Mouse (Mus musculus): ENCODE measurements around the gene Nxn. TPM values are rescaled to one million over a fixed set of nuclear protein-coding genes. Genes with fewer than 3 reads are reported as not detected.

The Nxn gene
- total RNA-seq, 2 experiments from 2014 or later = 42.0 to 49.3 TPM

DNA sequence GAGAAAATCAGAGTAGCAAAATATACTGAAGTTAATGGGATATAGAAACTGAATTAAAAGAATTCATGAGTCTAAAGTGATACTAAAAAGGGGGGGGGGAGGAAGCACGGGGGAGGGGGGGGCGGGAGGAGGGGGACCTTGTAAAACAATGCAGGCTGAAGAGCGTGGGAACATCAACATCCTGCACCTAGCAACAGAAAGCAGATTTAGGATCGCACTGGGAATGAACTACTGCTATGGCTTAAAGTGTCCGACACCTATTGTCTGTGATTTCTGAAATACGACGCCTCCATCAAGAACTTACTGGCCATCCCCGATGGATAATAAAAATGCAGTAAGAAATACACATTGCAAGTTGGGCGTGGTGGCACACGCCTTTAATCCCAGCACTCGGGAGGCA is 95.6 kb downstream of the Nxn start:
- intact Hi-C loops (cut with DNase I) = no loop called here
- H3K4me3 ChIP-seq = no peak overlapping the region
- TF ChIP-seq CTCF (IDR thresholded peaks at IDR 0.05) = no peak
- peak overlapping the region; percentile 72 for H3K27ac ChIP-seq
- DNase-seq = no peak

DNA sequence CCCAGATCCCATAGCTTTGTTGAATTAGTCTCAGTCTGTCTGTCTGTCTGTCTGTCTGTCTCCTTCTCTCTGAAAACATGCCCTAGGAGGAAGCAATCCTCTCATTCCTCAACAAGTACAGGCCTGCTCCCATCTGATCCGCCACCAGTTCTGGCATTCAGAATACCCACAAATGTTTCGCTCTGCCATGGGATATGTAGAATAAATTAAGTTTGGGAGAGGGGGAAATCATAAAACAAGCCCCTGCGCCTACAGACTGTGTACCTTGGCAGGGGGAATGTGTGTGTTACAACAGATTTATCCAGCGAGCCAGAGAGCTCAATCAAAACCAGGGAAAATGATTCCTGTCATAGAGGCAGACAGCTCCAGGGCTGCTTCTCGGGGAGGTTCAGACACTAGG is 98.1 kb downstream of the Nxn start:
- intact Hi-C loops (cut with DNase I) = no loop called here

DNA sequence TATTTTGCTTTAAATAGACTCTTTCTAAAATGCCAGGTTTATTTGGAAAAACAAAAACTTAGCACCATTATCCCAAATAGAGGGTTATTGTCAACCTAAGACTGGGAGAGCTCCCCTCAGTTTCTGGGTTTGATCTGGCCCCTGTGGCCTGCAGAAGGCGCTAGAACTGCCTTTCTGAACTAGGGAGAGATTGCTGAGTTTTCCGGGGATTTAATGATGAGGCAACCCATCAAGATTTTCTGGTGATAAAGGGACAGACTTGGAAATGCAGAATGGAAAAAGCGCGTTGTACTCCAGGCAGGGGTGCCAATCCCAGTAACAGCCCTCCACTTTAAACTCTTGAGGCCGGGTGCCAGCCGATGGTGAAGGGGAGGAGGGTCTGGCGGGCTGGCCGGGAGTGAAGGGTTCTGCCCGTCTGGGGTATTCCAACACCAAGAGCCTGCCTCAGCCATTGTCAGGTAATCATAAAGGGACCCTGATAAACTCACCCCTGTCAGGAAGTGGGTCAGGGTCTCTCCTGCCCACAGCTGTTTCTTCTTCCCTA is 100.4 kb downstream of the Nxn start:
- no peak for DNase-seq
- intact Hi-C loops (cut with DNase I) = no loop called here
- Histone ChIP-seq H3K4me3 (no peak overlapping the region), H3K27ac (peak overlapping the region; percentile 41)
- TF ChIP-seq CTCF (IDR thresholded peaks at IDR 0.05) = peak; percentile 37; the same call in 1 of the 2 replicates

More for the DNA sequence above, 98.1 kb downstream of the Nxn start:
- peak overlapping the region; percentile 72; the same call in 1 of the 2 replicates for H3K27ac ChIP-seq
- TF ChIP-seq CTCF (IDR thresholded peaks at IDR 0.05) = no peak
- DNase-seq = no peak
- no peak overlapping the region for H3K4me3 ChIP-seq

DNA sequence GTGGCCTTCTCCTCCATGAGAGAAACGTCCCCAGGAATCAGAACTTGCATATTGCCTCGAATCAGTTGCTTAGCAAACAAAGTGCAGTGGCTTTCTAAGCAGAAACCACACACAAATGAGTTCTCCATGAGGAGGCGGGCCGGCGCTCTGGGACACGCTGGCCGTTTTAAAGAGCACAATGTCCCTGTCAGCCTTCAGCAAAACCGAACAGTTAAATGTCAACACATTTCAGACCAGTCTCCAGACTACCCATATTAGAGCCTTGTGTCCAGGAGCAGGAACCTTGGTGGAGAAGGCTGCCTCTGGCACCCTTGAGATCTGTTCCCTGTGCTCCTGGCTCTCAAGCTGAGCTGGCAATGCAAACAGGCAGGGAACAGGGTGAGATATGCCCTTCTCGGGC is 101.7 kb downstream of the Nxn start:
- Histone ChIP-seq H3K27ac (peak overlapping the region; percentile 43), H3K4me3 (no peak overlapping the region)
- TF ChIP-seq CTCF (IDR thresholded peaks at IDR 0.05) = no peak
- no peak for DNase-seq
- intact Hi-C loops (cut with DNase I) = no loop called here

DNA sequence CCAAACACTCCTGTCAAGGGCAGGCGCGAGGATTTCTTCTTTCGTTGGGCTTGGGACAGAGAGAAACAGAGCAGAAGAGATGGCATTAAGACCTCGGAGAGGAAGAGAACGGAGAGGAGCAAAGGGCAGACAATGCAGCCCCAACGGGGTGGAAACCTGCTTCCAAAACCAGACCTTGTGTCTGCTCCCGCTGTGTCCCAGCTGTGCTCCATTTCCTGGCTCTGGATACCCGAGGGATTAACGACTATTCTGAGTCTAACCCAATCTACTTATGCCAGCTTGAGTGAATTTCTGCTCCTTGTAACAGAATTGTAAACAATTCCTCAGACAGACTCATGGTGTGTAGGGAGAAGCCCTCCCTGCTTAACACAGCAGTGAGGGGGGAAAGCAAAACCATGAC is 104.1 kb downstream of the Nxn start:
- H3K27ac ChIP-seq = peak overlapping the region; percentile 33
- DNase-seq = no peak
- intact Hi-C loops (cut with DNase I) = no loop called here
- TF ChIP-seq CTCF (IDR thresholded peaks at IDR 0.05) = no peak
- no peak overlapping the region for H3K4me3 ChIP-seq

DNA sequence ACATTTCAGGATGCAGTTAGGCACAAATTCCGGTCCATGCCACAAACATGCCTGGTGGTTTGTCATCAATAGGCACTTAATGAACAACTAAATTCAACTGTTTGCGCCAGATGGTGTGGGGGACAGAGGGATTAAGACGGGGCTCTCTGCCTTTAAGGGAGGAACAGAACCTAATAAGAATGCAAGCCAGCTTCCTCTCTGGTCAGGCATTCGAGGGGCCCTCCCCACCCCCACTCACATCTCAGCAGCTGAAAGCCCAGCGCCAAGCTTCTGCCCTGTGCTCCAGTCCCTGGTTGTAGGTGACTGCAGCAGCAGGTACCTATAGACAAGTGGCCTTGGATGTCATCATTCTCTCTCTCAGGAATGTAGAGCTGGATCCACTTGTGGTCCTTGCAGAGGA is 104.9 kb downstream of the Nxn start:
- intact Hi-C loops (cut with DNase I) = no loop called here
- DNase-seq = no peak
- no peak for TF ChIP-seq CTCF (IDR thresholded peaks at IDR 0.05)
- no peak overlapping the region for H3K4me3 ChIP-seq
- H3K27ac ChIP-seq = peak overlapping the region; percentile 85

DNA sequence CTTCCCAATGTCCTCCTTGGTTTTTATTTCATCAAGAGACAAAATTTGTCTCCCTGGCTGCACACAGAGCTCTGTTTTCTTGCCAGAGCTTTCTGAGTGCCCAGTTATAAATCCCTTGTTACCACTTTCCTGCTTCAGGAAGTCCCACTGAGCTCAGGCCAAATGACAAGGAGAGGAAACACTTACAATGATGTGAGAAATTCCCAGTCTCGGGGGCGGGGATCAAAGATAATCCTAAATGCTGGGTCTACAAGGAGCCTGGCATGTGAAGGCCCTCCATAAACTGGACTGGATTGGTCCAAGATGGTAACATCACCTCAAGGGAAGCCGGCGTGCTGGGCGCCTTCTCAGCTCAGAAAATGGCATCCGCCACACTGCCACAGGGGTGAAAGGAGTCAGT is 106.1 kb downstream of the Nxn start:
- Histone ChIP-seq H3K27ac (peak overlapping the region; percentile 85), H3K4me3 (peak overlapping the region; percentile 62)
- TF ChIP-seq CTCF (IDR thresholded peaks at IDR 0.05) = no peak
- intact Hi-C loops (cut with DNase I) = no loop called here
- peak; percentile 38 for DNase-seq

DNA sequence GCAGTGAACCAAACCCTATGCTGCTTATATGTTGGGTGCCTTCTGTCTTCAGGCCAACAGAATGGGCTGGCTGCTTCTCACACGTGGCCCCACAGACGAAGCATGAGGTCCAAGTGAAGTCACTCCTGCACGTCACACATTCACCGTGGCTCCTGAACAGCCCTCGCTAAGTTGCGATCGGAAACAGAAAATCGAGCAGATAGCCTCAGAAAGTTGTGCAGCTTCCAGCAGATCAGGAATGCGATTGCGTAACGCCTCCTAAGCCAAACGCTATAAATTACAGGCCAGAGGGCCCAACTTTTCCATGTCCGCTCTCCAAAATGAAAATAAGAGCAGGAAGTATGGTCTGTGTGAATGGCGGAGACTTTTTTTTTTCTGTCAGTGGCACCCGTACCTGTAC is 106.5 kb downstream of the Nxn start:
- DNase-seq = peak; percentile 78
- Histone ChIP-seq H3K4me3 (peak overlapping the region; percentile 62), H3K27ac (peak overlapping the region; percentile 85)
- TF ChIP-seq CTCF (IDR thresholded peaks at IDR 0.05) = no peak
- intact Hi-C loops (cut with DNase I) = no loop called here

DNA sequence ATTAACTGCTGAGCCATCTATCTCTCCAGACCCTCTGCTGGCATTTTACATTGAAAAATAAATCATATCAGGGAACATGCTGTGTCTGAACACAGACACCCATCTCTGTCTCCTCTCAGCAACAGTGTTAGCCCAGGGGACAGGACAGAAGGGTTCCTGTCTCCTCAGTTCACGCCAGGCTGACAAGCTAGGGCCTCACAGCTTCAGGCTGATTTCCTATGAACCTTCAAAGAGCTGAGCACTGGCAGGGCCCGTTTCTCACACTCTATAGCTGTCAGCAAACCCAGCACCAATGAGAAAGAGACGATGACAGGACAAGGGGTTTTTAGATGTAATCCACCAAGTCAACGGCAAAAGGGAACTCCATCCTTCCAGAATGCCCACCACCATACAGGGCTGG is 107.0 kb downstream of the Nxn start:
- H3K4me3 ChIP-seq = peak overlapping the region; percentile 62
- DNase-seq = no peak
- no peak for TF ChIP-seq CTCF (IDR thresholded peaks at IDR 0.05)
- H3K27ac ChIP-seq = peak overlapping the region; percentile 85
- intact Hi-C loops (cut with DNase I) = no loop called here

DNA sequence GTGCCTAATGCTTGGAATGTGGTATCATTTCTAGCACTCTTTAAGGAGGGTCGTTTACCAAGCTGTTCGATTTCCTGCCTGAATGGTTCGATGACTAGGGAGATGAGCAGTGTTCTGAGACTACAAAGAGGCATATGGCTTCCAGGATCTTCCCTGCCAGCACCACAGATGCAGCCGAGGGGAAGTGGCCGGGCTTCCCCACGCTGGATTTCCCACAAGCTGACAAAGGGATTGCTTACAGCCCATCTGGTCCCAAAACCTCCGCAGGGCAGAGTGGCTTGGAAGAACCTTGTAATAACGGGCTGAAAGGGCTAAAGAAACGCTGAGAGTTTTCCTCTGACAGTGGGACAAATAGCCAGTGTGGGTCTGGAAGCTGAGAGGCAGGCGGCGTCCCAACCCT is 108.6 kb downstream of the Nxn start:
- DNase-seq = peak; percentile 39
- TF ChIP-seq CTCF (IDR thresholded peaks at IDR 0.05) = no peak
- intact Hi-C loops (cut with DNase I) = no loop called here
- no peak overlapping the region for H3K4me3 ChIP-seq
- H3K27ac ChIP-seq = peak overlapping the region; percentile 44

DNA sequence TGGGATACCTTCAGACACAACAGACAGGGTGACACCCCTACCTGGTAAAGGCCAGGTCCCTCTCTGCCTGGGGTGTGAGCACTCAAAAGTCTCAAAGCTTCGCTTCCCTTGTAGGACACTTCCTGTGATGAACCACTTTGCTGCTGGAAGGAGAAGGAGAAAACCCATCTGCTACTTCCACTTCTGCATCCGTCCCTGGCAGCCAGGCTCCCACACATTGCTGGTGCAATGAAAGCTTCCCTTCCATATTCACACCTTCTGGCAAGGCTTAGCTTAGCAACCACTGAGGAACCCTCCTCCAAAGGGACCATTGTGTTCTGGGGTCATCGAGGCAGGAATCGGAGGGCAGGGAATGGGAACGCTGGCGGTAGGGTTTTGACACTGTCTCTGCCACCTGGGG is 110.3 kb downstream of the Nxn start:
- Histone ChIP-seq H3K27ac (no peak overlapping the region; the same call in 1 of the 2 replicates), H3K4me3 (no peak overlapping the region)
- TF ChIP-seq CTCF (IDR thresholded peaks at IDR 0.05) = no peak
- no peak for DNase-seq
- intact Hi-C loops (cut with DNase I) = no loop called here

DNA sequence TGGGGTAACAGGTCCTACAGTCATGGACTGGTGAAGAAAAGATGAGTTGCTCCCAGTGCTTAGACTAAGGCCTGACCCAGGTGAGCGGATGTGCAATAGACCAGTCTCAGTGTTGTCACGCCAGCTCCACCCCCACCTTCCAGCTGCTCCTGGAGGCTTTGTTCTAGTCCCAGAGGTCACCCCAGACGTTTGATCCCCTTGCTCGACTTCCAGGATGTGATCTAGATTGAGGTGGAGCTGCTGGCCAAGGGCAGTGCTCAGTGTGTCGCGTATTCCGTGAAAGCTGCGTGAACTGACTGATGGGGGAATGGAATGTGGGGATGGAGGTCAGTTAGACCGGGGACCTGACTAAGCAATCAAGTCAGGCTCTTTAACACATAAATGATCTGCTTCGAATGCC is 111.6 kb downstream of the Nxn start:
- Histone ChIP-seq H3K4me3 (no peak overlapping the region), H3K27ac (peak overlapping the region; percentile 59)
- no peak for DNase-seq
- intact Hi-C loops (cut with DNase I) = no loop called here
- TF ChIP-seq CTCF (IDR thresholded peaks at IDR 0.05) = no peak

DNA sequence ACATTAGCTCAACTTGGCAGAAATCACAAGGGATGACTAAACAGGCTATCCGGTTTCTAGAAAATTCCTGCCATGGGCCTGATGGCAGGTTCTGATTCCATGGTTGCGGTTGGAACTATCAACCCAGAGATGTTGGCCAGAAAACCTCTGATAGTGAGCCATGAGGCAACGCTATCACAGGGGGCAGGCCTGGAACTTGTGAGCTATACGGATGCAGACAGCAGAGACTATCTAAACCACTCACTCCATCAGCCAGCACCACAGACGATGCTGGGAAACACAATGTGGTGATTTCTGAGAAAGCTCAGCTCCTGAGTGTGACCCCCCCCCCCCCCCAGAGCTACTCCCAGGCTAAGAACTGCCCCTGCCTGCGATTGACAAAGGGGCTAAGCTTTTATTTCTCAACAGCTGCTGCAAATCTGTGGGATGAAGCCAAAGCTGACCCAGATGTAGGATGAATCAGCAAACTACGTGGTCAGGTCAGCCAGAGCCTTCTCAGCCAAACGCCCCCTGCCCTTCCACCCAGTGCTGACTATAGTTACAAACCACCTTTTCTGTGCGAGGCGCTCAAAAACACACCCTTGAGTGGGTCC is 112.3 kb downstream of the Nxn start:
- intact Hi-C loops (cut with DNase I) = no loop called here
- peak; percentile 38 for DNase-seq
- Histone ChIP-seq H3K4me3 (no peak overlapping the region), H3K27ac (peak overlapping the region; percentile 59)
- TF ChIP-seq CTCF (IDR thresholded peaks at IDR 0.05) = no peak

DNA sequence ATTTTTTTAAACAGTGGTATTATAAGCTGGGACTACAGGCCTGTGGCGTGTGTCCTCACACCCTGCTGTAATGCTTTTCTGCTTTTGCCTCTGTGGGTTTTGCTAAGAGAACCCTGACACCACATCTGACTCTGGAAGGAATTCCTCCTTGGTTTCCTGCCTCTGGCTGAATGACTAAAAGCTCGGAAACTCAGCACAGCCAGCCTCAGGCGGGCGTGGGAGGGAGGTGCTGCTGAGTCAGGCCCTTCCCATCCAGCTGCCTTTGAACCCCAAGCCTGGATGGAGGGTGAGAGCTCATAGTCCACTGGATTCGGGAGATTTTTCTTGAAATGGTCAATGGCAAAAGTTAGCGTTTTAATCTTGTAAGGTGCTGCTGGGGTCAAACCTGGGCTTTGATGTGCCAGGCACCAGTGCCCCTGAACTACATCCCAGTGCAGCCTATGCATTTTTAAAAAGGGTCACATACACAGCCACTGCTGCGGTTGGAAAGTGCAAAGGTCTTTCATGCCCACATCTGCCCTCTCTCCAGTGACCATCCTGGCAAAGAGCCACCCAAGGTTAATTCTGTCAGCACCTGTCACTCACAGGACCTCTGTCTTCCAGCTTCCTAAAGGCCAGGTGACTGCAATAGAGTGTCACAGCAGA is 113.4 kb downstream of the Nxn start:
- no peak for TF ChIP-seq CTCF (IDR thresholded peaks at IDR 0.05)
- Histone ChIP-seq H3K27ac (peak overlapping the region; percentile 59), H3K4me3 (no peak overlapping the region)
- intact Hi-C loops (cut with DNase I) = no loop called here
- peak; percentile 62 for DNase-seq

Data from gastrocnemius, adult 2 months (tissue).